Comparison of ENCODE assay signal across 17 mouse cellular contexts in genomic region chr3:122434983-122435935, GRCm38 (mm10).
DNase-seq lines count a peak whose midpoint lies in the region; ATAC-seq and TF ChIP-seq lines count a peak whose summit lies in the region.
"Had no signal": no experiment of that assay in that cellular context is flagged by ENCODE, and none has a peak within 500 bp of the region (broad histone marks: within the 10 kb centered on the region; RNA-seq: fewer than 3 reads in every experiment).

No protein-coding gene starts in this region.

- no peaks in the 10 kb centered on the region for H3K9me3 ChIP-seq in forebrain, postnatal 0 days (ENCODE audit: low read length)
- H3K9me3 ChIP-seq in forebrain, embryonic 13.5 days (replicated peaks): no peaks in the 10 kb centered on the region
- H3K9me3 ChIP-seq in liver, postnatal 0 days (ENCODE audit: low read length): no peaks in the 10 kb centered on the region
- no peaks in the 10 kb centered on the region for H3K9me3 ChIP-seq in liver, embryonic 11.5 days (ENCODE audit: control insufficient read depth, low read length)
- H3K9me3 ChIP-seq: embryonic facial prominence, embryonic 10.5 days; hindbrain, embryonic 13.5 days; lung, embryonic 15.5 days; megakaryocyte, embryonic 14.5 days had no signal

- H3K4me1 ChIP-seq in forebrain, postnatal 0 days (ENCODE audit: insufficient read depth): no peaks in the 10 kb centered on the region; the same call in 1 of the 2 replicates
- peaks cover 17% of the 10 kb centered on the region for H3K4me1 ChIP-seq in forebrain, embryonic 13.5 days
- H3K4me1 ChIP-seq in liver, postnatal 0 days (ENCODE audit: insufficient read depth): peaks cover 21% of the 10 kb centered on the region
- peaks cover 8% of the 10 kb centered on the region for H3K4me1 ChIP-seq in liver, embryonic 11.5 days (replicated peaks; ENCODE audit: control insufficient read depth, insufficient read depth, low read length)
- H3K4me1 ChIP-seq in small intestine, adult 2 months (ENCODE audit: control insufficient read depth, insufficient read depth, insufficient read length, low read length): peaks cover 8% of the 10 kb centered on the region; the same call in 1 of the 2 replicates
- H3K4me1 ChIP-seq: megakaryocyte, embryonic 14.5 days had no signal

- H3K4me3 ChIP-seq in forebrain, postnatal 0 days (ENCODE audit: low read depth, low read length): no peak overlapping the region
- no peak overlapping the region for H3K4me3 ChIP-seq in forebrain, embryonic 13.5 days
- no peak overlapping the region for H3K4me3 ChIP-seq in liver, postnatal 0 days (ENCODE audit: low read depth, low read length)
- H3K4me3 ChIP-seq in liver, embryonic 11.5 days (ENCODE audit: low read depth, low read length): no peak overlapping the region
- no peak overlapping the region for H3K4me3 ChIP-seq in small intestine, adult 2 months (ENCODE audit: low read depth, low read length)
- H3K4me3 ChIP-seq: embryonic facial prominence, embryonic 10.5 days; hindbrain, embryonic 13.5 days; lung, embryonic 15.5 days; megakaryocyte, embryonic 14.5 days; myocyte had no signal

- CTCF ChIA-PET in Patski (lab: Charles Lee): interaction anchor here (1.0 to 1.7 kb wide), 8 partner anchors 13 to 203 kb away, joined by 3 to 6 read pairs (median 3); no protein-coding TSS in a partner anchor

- WGBS in forebrain, postnatal 0 days: 72% methylated on average over 8 of the region's 8 CpGs
- WGBS in forebrain, embryonic 13.5 days: 70% methylated on average over 8 of the region's 8 CpGs
- 81% methylated on average over 8 of the region's 8 CpGs for WGBS in liver, postnatal 0 days (ENCODE audit: insufficient replicate concordance)
- 84% methylated on average over 8 of the region's 8 CpGs for WGBS in liver, embryonic 11.5 days
- WGBS in small intestine, adult 2 months: 93% methylated on average over 8 of the region's 8 CpGs

- H3K27ac ChIP-seq in forebrain, postnatal 0 days (ENCODE audit: low read depth, low read length): no peak overlapping the region
- no peak overlapping the region for H3K27ac ChIP-seq in forebrain, embryonic 13.5 days
- H3K27ac ChIP-seq in liver, postnatal 0 days (ENCODE audit: low read depth): no peak overlapping the region
- no peak overlapping the region for H3K27ac ChIP-seq in liver, embryonic 11.5 days (ENCODE audit: low read depth, low read length)
- no peak overlapping the region for H3K27ac ChIP-seq in small intestine, adult 2 months (ENCODE audit: insufficient read depth, low read depth, low read length)
- H3K27ac ChIP-seq: embryonic facial prominence, embryonic 10.5 days; hindbrain, embryonic 13.5 days; lung, embryonic 15.5 days had no signal

- POLR2A ChIA-PET in Patski (lab: Charles Lee): interaction anchor here (0.8 to 0.9 kb wide), 2 partner anchors 10 to 16 kb away, joined by 3 read pairs; no protein-coding TSS in a partner anchor

- in situ Hi-C loops in Patski (cut with MboI; ENCODE audit: low pct_unique_long_range_greater_than_20kb): no loop called here

- no peak for TF ChIP-seq EP300 in liver, postnatal 0 days (IDR thresholded peaks at IDR 0.05; ENCODE audit: low read depth)

- peak; percentile 34 for TF ChIP-seq CTCF in forebrain, postnatal 0 days (IDR thresholded peaks at IDR 0.05; ENCODE audit: low read depth)
- TF ChIP-seq CTCF in liver, postnatal 0 days (IDR thresholded peaks at IDR 0.05; ENCODE audit: low read depth): peak; percentile 35
- TF ChIP-seq CTCF in Patski (IDR thresholded peaks at IDR 0.05): peak; percentile 51
- TF ChIP-seq CTCF in small intestine, adult 2 months (IDR thresholded peaks at IDR 0.05; ENCODE audit: extremely low read depth, insufficient read length, insufficient replicate concordance, low read depth, low read length): peak; percentile 67; the same call in 1 of the 2 replicates

- ATAC-seq in forebrain, postnatal 0 days: no peak
- ATAC-seq in forebrain, embryonic 13.5 days: no peak
- no peak for ATAC-seq in liver, postnatal 0 days
- ATAC-seq in liver, embryonic 11.5 days (replicated peaks; ENCODE audit: low FRiP score): no peak
- no peak for ATAC-seq in Patski

- DNase-seq in forebrain, postnatal 0 days: no peak
- DNase-seq in liver, postnatal 0 days: no peak
- no peak for DNase-seq in liver, embryonic 11.5 days (ENCODE audit: low spot score)
- DNase-seq in Patski (ENCODE audit: low read depth, low spot score): no peak
- DNase-seq in left cerebral cortex, adult 8-10 months (ENCODE audit: low spot score in 2 of 2): no peak
- no peak for DNase-seq in retina, postnatal 1 day
- DNase-seq: cerebellum, adult 9-10 months; kidney, adult 8-10 months; left cerebral cortex, postnatal 4 days; spleen, adult 18-20 months had no signal

- no peaks in the 10 kb centered on the region for H3K27me3 ChIP-seq in forebrain, postnatal 0 days (ENCODE audit: insufficient read depth, low read length)
- H3K27me3 ChIP-seq in forebrain, embryonic 13.5 days: no peaks in the 10 kb centered on the region
- no peaks in the 10 kb centered on the region for H3K27me3 ChIP-seq in liver, postnatal 0 days (ENCODE audit: insufficient read depth, low read length)
- no peaks in the 10 kb centered on the region for H3K27me3 ChIP-seq in liver, embryonic 11.5 days (replicated peaks; ENCODE audit: control insufficient read depth, insufficient read depth, low read length)
- no peaks in the 10 kb centered on the region for H3K27me3 ChIP-seq in Patski
- H3K27me3 ChIP-seq in small intestine, adult 2 months (ENCODE audit: control insufficient read depth, insufficient read depth, low read length): no peaks in the 10 kb centered on the region
- H3K27me3 ChIP-seq: hindbrain, embryonic 13.5 days; lung, embryonic 15.5 days had no signal

- no peaks in the 10 kb centered on the region for H3K36me3 ChIP-seq in forebrain, postnatal 0 days (ENCODE audit: insufficient read depth)
- H3K36me3 ChIP-seq in forebrain, embryonic 13.5 days (ENCODE audit: poor library complexity, severe bottlenecking): no peaks in the 10 kb centered on the region
- no peaks in the 10 kb centered on the region for H3K36me3 ChIP-seq in liver, postnatal 0 days (replicated peaks; ENCODE audit: insufficient read depth, low read length)
- no peaks in the 10 kb centered on the region for H3K36me3 ChIP-seq in liver, embryonic 11.5 days (ENCODE audit: control insufficient read depth, insufficient read depth, low read length)
- no peaks in the 10 kb centered on the region; the same call in 1 of the 2 replicates for H3K36me3 ChIP-seq in small intestine, adult 2 months (ENCODE audit: control insufficient read depth, insufficient read depth, low read length)
- H3K36me3 ChIP-seq: embryonic facial prominence, embryonic 10.5 days; hindbrain, embryonic 13.5 days; lung, embryonic 15.5 days had no signal

- H3K9ac ChIP-seq in forebrain, postnatal 0 days: no peak overlapping the region
- H3K9ac ChIP-seq in forebrain, embryonic 13.5 days: no peak overlapping the region
- H3K9ac ChIP-seq in liver, postnatal 0 days (replicated peaks): no peak overlapping the region
- no peak overlapping the region for H3K9ac ChIP-seq in liver, embryonic 11.5 days (ENCODE audit: low read depth, low read length)
- H3K9ac ChIP-seq: hindbrain, embryonic 13.5 days; lung, embryonic 15.5 days had no signal

- TF ChIP-seq POLR2A in small intestine, adult 2 months (IDR thresholded peaks at IDR 0.05; ENCODE audit: low read depth, low read length): no peak

- no peak overlapping the region for H3K4me2 ChIP-seq in forebrain, postnatal 0 days (ENCODE audit: low read depth)
- H3K4me2 ChIP-seq in forebrain, embryonic 13.5 days: no peak overlapping the region
- H3K4me2 ChIP-seq in liver, postnatal 0 days (ENCODE audit: low read depth, low read length): no peak overlapping the region
- H3K4me2 ChIP-seq in liver, embryonic 11.5 days: no peak overlapping the region
- H3K4me2 ChIP-seq: hindbrain, embryonic 13.5 days; lung, embryonic 15.5 days had no signal
